Mouse (Mus musculus): ENCODE data around the gene Cbfa2t3.

DNA sequence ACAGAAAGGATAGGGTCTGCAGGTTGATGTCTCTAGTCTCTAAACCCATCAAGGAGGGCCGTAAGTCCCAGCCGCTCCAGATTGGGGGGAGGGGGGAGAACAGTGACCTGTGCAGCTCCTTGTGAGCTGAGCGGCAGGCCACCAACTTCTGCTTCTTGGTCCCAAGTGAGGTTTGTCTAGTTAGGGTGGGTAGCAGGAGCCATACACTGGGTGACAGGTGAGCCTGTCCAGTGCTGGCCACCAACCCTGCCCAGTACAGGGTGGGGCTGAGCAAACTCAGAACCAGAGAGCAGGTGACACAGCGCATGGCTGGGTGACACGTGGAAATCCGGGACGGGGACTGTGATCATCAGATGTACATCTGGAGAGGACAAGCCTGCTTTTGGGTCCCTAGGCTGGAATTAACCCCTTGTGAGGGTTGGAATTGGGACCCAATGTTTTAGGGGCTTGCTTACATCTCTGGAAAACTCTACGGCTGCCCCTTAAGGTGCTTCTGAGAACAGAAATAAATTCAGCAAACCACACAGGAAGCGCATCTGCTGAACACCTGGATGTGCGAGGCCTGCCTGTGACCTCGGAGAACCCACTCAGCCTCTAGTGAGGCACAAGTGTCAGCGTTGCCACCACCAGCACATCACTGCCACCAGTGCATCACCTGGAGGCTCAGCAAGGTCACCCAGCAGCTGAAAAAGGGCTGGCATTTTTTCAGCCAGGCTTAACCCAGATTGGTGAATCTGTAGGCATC is 2.7 kb upstream of the Cbfa2t3 start:
- TF ChIP-seq POLR2A (IDR thresholded peaks at IDR 0.05; ENCODE audit: insufficient read depth, low read depth, low read length), result no peak
- TF ChIP-seq CTCF (IDR thresholded peaks at IDR 0.05; ENCODE audit: insufficient read depth, low read depth, low read length), result no peak
